Mouse (Mus musculus): Measurements from ENCODE around the gene Rbm4b.

- TF ChIP-seq POLR2A (IDR thresholded peaks at IDR 0.05; ENCODE audit: low read depth, low read length) (peak; percentile 5), CTCF (conservative IDR thresholded peaks at IDR 0.05; ENCODE audit: insufficient read depth, insufficient read length, low read depth, low read length) (no peak)
Measured at GRCm38 (mm10) chr19:4756193-4756911, at the start of gene Rbm4b.

Data from kidney, adult 2 months (tissue).